Mouse (Mus musculus) cerebellum, adult 9-11 months (tissue): ENCODE data around the gene 1700001K19Rik.
A peak's percentile ranks its signal among the peaks of the same experiment; 100 is the strongest.
"Not testable (repeated sequence)": the region's sequence is repeated elsewhere in the genome, so short reads cannot be mapped to it uniquely, and the experiment has no call there.

ENCODE experiments used
- DNase-seq: peaks from one replicate; pipeline ENCODE4 v3.0.0; 2022

1700001K19Rik gene

DNA sequence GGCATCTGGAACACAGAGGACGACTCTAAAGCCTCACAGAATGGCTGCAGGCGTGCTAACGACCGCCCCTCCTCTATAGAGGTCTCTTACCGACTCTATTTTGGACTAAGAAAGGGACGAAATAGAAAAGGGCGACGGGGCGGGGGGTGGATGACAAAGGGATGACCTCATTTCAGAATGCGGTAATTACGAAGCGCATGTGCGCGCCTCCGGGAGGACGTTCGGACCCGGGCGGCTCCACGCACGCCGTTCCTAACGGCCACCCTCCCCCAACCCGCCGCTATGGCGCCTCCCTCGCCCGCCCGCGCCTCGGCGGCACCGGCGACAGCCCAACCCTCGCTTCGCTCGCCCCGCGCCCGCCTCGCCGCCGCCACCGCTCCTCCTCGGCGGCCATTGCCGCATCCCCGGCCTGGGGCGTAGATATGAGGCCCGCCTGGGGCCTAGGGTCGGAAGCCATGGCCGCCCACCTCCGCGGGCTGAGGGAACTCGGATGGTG lies 13.3 kb upstream of the 1700001K19Rik start:
- DNase-seq = peak; percentile 82

DNA sequence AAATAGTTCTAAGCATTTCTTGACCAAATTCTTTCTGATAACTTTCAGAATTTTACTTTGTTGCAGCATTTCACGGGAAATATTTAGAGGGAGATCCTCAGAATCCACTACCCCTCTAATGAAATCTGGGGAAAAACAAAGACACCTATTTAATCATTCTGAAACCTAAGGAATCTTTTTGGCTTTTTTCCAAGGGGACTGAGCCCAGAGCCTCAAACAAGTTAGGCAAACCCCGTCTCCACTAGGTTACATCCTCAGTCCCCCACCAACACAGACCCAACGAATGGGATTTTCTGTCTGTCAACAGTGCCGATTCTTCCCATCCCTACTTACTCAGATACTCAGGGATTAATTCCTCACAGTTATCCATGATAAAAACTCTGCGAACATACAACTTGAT lies 11.0 kb upstream of the 1700001K19Rik start:
- not testable (repeated sequence) for DNase-seq

DNA sequence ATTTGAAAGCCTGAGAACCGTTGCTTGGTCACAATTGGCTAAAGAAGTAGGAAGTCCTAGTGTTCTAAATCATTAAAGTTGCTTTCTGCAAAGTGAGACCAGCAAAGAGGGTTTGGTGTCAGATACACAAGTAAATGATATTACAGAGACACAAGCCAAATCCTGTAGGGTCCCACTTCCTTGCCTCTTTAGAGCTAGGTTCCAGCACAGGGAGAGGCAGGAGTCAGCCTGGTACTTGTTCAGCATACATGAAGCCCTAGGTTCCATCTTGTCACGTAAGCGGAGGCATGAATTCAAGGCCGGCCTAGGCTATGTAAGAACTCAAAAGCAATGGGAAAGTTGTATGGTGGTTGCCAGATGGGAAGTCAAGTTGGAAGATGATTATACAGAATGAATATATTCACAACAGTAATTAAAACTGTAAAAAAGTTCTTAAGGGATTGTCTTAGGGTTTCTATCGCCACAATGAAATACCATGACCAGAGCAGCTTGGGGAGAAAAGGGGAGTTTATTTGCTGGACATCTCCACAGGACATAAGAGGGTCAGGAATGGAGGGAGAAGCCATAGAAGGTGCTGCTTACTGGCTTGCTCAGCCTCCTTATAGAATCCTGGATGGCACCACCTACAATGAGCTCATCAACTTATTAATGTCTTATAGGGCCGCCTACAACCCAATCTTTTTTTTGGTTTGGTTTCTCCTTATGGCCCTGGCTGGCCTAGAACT lies 7.7 kb upstream of the 1700001K19Rik start:
- no peak for DNase-seq

DNA sequence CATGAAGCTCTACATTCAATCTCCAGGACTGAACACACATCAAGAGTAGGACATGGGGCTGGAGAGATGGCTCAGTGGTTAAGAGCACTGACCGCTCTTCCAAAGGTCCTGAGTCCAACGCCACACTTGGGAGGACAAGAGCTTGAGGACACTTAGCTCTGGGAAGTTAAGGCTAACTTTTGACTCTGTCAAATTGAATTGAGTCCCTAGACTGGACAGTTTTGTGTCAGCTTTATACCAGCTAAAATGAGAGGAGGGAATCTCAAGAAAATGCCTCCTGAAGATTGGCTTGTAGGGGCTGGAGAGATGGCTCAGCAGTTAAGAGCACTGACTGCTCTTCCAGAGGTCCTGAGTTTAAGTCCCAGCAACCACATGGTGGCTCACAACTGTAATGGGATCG lies 6.5 kb upstream of the 1700001K19Rik start:
- DNase-seq = not testable (repeated sequence)

GRCm38 (mm10) chr12:110687894-110688734 lies 5.7 kb upstream of the 1700001K19Rik start:
- DNase-seq = no peak

- no peak for DNase-seq
Observed at GRCm38 (mm10) chr12:110683580-110683979, 1.2 kb upstream of the 1700001K19Rik start.

DNA sequence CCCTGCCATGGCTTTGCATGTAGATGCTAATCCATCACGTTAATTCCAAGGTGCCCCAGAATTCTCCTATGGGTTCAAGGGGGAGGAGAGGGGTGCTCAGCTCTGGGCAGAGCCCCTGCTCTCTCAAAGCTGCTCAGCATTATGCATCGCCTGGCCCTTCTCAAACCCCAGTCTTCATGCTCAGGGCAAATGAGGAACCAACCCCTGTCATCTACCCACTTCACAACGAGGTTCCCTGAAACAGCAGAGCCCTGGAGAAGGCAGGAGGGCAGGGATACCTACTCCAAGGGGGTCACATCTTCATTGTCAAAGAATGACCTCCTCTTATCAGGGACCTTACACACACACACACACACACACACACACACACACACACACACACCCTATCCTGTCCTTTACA lies 541 bp downstream of the 1700001K19Rik start:
- DNase-seq = no peak

DNA sequence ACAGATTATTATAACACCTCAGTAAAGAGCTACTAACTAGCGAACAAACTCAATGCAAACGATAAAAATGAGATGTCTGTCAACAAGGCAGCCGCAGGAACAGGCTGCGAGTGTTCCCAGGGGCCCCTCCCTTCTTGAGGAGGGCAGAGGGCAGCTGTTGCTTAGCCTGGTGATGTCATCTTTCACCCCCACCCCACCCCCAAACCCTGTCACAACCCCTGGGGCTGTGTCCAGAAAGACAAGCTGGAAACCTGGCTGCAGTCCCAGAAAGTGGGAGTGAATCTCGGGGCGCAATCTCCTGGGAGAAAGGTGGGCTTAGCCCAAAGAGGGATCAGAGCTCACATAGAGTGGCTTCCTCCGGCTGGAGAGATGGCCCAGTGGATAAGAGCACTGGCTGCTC lies 1.2 kb downstream of the 1700001K19Rik start:
- DNase-seq = no peak

- no peak for DNase-seq
Observed at GRCm38 (mm10) chr12:110674243-110674642, 8.2 kb downstream of the 1700001K19Rik start.

DNA sequence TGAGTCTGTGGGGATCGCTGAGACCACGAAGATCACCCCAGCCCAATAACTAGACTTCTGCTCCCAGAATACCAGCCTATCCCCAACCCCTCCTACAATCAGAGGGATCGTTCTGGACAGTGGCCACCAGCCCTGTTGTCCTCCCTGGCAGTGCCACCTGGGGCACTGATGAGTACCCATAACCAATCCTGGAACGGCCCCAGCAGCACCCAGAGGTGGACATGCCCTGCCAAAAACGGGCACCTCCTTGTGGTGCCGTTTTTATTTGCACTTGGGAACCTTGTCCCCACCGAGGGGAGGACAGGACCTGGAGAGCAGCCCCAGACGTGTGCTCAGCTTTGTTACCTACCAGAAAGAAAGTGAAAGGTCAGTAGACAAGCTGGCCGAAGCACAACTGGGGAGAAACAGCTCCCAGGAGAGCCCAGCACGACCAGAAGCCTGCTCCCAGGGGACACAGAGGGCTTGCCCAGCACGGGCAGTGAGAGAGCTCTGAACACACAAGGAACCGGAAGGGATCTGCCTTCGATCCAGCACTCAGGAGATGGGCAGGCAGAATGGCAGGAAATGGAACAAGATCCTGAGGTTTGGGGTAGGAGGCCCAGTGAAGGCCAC lies 14.8 kb downstream of the 1700001K19Rik start:
- DNase-seq = no peak

- DNase-seq = peak; percentile 43
Observed at GRCm38 (mm10) chr12:110661746-110662145, 20.7 kb downstream of the 1700001K19Rik start.

DNA sequence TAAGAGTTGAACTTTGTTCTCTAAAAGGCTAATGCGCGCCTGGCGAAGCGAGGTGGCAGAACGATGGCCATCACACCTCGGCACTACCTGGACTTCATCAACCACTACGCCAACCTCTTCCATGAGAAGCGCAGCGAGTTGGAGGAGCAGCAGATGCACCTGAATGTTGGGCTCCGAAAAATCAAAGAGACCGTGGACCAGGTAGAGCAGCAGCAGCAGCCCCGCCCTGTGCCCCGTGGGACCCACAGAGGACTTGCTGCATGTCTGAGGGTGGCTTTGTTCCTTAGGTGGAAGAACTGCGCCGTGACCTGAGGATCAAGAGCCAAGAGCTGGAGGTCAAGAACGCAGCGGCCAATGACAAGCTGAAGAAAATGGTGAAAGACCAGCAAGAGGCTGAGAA lies 31.0 kb downstream of the 1700001K19Rik start:
- no peak for DNase-seq

DNA sequence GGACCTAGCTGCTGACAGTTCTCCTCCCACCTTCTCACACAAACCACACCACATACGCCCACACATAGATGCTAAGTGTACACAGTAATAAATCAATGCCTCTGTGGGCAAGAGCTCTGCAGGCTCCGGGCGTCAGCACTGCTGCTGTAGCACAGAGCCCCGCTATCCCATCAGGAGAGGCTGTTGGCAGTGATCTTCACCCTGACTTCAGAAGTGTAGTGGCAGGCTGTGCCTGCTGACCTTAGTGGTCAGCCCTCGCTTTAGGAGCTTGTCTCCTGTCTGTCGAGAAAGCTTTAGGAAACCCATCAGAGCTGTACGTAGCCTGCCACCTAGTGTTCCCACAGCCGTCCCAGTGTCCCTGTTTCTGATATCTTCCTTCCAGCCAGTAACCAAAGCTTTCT lies 32.2 kb downstream of the 1700001K19Rik start:
- no peak for DNase-seq

GRCm38 (mm10) chr12:110637507-110638114 lies 44.8 kb downstream of the 1700001K19Rik start:
- DNase-seq = no peak

DNA sequence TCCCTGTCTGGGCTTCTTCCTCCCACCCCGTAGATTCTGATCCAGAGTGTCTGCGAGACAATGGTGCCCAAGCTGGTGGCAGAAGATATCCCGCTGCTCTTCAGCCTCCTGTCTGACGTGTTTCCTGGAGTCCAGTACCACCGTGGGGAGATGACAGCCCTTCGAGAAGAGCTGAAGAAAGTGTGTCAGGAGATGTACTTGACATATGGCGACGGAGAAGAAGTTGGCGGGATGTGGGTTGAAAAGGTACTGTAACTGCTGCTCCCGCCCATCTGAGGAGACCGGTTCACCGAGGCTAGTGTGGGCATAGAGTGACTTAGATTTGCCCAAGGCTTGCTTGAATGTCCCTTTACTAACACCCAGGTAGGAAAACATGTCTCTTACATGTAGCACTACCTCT lies 46.1 kb downstream of the 1700001K19Rik start:
- DNase-seq = no peak

GRCm38 (mm10) chr12:110630056-110630455 lies 52.4 kb downstream of the 1700001K19Rik start:
- DNase-seq = no peak
